Mouse (Mus musculus) T-helper 2 cell (primary cell): ENCODE data around the gene Stat6.

Experiments
- in situ Hi-C: fragments of 300-600 bp; cut with MboI, MseI; formaldehyde crosslinking; loops from one replicate; pipeline ENCODE4 v1.15.1; 2025; ENCODE audit warnings: high pct_unique_total_duplicates

Stat6 gene

DNA sequence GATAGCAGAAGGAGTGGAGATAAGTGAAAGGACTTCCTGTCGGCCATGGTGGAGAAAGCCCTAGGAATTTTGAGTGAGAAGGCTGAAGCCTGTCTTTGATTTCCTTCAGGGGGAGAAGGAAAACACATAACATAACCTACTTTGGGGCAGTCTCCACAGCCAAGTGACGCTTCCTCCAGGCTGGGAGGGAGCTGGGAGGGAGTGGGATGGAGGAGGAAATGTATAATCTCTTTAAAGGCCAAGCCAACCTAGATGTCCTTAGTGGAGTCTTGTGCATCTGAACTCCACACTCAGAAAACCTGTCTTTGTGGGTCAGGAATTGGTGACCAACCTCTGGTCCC is 27.8 kb upstream of the Stat6 start:
- in situ Hi-C loops: no loop called here

DNA sequence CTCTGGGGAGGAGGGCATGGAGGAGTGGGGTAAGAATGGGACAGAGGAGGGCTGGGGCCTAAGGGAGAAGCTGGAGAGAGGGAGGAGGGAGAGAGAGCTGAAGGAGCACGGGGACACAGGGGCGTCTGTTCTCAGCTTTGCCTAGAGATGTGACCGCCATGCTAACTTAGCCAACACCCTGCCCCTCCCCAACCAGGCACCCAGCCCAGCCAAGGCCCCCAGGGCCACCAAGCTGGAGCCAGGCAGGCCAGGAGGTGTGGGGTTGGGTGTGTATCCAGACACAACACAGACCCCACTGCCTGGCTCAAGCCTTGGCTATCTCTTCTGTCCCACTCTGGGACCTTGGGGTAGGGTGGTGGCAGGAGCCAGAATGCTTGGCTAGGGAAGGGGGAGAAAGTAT is 27.2 kb upstream of the Stat6 start:
- in situ Hi-C loops: no loop called here

DNA sequence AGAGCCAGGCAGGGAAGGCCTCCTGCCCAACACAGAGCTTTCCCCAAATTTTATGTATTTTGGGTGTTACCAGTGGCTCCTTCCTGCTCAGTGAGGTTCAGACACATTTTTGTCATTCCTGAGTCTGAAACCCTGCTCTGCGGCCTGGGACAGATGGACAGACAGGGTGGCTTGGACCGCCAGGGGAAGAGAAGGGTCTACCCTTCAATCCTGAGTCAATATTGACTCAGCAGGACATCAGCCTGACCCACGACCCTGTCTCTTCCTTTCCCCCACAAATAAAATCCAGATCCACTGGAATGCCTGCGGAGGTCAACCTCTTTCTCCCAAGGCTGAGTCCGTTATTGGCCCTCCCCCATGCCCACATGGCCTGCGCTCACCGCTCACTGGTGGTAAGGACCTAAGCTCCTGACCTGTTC is 26.5 kb upstream of the Stat6 start:
- in situ Hi-C loops: no loop called here

DNA sequence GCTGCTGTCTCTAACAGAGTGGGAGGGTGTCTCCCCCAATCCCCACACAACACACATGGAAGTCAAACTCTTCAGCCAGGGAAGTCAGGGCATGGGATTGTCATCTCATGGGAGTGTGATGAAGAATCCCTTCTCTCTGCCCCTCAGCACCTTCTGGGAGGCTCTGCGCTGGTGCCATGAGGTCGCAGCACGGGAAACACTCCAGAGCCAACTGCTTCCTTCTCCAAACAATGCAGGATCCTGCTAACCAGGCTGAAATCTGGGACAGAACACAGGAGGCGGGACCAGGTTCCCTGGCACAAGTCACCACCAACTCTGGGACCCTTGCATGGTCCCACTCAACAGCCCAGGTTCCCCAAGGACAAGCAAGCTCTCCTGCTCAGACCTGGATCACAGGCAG is 25.5 kb upstream of the Stat6 start:
- in situ Hi-C loops: no loop called here

- in situ Hi-C loops: no loop called here
These were observed 24.6 kb upstream of the Stat6 start for GRCm38 (mm10) chr10:127618173-127618572.

DNA sequence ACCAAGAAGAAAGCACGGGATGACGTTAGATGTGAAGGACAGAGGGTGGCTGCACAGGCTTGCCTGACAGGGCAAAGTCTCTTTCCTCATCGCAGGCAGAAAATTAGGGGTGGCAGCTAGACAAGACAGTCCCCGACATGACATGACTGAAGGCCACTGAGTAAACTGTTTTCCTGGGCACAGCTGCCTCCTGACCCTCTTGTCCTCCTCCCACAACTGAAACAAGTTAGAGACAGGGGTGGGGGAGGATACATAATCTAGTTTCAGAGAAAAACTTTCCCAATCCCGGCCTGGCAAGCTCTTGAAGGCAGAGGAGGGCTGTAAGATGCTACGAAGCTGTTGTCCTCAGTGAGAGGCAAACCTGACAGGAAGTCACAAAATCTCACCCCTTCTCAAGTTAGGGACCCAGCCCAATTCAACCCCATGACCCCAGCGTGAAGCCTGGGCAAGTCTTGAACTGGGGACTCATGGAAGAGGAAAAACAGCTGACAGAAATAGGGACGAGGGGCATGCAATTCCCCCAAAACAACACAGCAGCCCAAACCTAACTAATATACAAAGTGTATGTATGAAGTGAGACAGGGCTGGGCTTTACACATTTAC is 23.6 kb upstream of the Stat6 start:
- in situ Hi-C loops: no loop called here

- in situ Hi-C loops: no loop called here
These were observed 22.8 kb upstream of the Stat6 start for GRCm38 (mm10) chr10:127619941-127620405.

- in situ Hi-C loops: no loop called here
These were observed 22.2 kb upstream of the Stat6 start, which contains the start of gene Lrp1 for GRCm38 (mm10) chr10:127620406-127621190. Lrp1 (minus strand) TSS chr10:127621148.

GRCm38 (mm10) chr10:127621191-127622056 is 21.4 kb upstream of the Stat6 start:
- in situ Hi-C loops: no loop called here

- in situ Hi-C loops: no loop called here
These were observed 20.8 kb upstream of the Stat6 start for GRCm38 (mm10) chr10:127622057-127622392.

- in situ Hi-C loops: no loop called here
These were observed 20.1 kb upstream of the Stat6 start for GRCm38 (mm10) chr10:127622661-127623060.

DNA sequence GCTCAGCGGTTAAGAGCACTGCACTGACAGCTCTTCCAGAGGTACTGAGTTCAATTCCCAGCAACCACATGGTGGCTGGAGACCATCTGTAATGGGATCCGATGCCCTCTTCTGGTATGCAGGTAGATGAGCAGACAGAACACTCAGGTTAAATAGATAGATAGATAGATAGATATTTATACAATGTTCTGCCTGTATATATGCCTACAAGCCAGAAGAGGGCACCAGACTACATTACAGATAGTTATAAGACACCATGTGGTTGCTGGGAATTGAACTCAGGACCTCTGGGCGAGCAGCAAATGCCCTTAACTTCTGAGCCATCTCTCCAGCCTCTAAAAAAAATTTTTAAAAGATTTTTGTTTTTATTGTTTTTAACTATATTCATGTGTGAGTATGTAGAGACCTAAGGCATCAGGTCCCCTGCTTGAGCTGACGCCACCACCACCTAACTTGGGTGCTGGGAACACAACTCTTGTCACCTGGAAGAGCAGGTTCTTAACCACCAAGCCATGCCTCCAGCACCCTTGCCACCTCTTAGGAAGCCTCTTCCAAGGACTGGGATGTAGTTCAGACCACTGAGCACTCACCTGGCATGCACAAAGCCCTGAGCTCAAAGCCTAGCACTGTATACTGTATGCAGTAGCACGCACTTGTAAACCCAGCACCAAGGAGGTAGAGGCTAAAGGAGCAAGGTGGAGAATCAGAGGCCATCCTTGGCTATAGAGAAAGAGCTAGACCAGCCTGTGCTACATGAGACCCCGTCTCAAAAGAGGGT is 19.2 kb upstream of the Stat6 start:
- in situ Hi-C loops: no loop called here

DNA sequence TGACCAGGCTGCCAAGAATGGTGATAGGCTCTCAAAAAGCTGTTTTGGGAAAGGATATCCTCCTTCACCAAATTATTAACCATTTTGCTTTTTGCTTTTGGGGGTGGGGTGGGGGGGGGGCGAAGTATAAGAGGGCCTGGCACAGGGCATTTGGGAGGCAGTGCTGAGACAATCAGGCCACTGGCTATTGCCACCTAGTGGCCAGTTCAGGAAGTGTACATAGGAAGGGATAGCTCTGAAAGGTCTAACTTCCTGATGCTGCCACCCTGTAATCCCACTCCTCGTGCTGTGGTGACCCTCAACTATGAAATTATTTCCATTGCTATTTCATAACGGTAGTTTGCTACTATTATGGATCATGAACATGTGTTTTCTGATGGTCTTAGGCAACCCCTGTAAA is 16.4 kb upstream of the Stat6 start:
- in situ Hi-C loops: no loop called here

DNA sequence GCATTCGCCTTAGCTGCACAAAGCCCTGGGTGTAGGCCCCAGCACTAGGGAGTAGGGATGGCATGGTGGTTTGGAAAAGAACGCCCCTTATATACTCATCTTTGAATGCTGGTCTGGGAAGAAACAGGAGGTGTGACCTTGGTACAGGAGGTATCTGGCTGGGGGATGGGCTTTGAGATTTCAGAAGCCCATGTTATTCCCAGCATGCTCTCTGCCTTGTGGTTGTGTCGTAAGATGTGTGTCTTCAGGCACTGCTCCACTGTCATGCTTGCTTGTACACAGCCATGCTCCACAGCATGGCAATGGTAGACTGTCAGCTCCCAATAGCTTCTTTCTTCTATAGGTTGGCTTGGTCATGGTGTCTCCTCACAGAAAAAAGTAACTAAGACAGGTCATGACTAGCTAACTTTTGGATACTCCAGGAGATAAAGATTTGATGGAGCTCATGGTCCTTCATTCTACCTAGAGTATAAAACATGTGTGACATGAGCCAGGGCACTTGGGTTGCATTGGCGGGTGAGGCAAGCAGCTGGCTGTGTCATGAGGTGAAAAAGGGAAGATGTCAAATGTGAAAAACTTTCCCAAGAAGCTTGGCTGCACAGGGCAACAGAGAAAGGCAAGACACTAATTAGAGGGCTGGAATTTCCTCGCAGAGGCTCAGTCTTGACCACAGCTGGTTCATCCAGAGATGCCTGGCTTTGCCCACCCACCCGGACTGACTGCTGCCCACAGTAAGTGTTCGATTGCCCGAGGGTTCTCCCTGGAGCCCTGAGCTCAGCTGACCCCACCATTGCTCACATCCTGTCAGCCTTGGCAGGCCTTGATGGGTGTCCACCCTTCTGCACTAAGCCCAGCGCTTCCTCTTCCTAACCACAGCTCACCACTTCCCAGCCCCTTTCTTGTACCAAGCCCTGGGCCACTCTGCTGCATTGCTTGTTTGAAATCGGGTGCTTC is 11.2 kb upstream of the Stat6 start:
- in situ Hi-C loops: no loop called here

DNA sequence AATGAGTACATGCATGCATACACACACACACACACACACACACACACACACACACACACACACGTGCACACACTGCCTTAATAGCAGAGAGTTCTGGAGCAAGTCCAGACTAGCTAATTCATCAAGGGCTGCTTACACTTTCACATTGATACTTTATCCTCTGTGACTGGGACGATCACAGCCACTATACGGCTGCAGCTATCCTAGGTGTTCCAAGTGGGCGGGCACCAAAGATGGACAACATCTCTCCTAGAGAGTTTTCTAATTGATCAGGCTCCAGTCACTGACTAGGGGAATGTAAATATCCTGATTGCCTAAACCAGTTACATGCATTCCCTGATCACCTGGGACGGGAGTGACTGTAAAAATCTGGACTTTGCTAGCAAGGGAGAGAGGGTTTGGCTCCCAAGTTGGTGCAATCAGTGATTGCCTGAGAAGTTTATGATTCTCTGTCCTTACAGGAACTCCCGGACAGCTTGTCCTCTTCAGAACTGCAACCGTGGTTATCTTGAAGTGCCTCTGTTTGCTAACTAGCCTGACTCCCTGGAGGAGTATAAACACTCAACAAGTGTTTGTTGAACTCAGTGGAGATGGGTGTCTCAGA is 10.0 kb upstream of the Stat6 start:
- in situ Hi-C loops: no loop called here

GRCm38 (mm10) chr10:127640421-127640820 is 2.4 kb upstream of the Stat6 start:
- in situ Hi-C loops: no loop called here

DNA sequence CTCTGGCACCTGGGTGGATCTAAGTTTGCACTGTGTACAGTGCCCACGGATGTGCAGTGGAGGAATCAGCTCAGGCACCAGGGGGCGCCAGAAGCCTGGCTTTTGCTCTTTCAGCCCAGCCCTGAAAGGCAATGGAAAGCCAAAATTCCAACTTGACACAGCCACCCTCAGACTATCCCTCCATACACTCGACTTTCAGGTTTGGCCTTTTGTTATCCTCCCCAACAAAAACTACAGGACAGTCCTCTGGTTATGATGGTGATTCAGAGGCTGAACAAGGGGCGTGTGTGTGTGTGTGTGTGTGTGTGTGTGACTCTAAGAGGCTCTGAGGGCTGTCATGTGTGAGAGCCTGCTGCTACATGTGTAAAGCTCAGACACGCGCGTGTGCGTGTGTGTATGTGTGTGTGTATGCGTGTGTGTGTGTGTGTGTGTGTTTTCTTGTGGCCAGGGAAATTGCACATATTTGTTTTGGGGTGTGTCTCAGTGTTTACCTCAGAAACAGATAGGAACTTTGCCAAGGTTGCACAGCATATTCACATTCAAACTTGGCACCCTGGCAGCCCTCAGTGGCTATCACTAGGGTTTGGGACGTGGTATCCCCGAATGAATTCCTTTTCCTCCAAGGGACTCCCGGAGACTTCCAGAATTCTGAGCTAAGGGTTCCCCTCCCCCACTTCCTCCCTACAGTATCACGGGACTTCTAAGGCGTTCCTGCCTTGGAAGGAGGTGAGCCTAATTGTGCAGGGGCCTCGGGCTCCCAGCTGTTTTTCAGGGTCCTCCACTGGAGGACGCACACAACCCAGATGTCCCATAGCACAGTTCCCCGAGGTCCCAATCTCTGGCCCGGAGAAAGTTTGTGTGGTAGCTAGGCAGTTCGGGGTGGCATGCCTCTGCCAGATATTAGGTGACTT is 670 bp upstream of the Stat6 start:
- in situ Hi-C loops: no loop called here

GRCm38 (mm10) chr10:127643553-127644238 is 910 bp downstream of the Stat6 start:
- in situ Hi-C loops: no loop called here

- in situ Hi-C loops: no loop called here
These were observed 3.0 kb downstream of the Stat6 start for GRCm38 (mm10) chr10:127645791-127646190.
